Mouse (Mus musculus): ENCODE measurements around the gene Cpd. TPM values are rescaled to one million over a fixed set of nuclear protein-coding genes. Genes with fewer than 3 reads are reported as not detected.
A peak's percentile ranks its signal among the peaks of the same experiment; 100 is the strongest.

The Cpd gene
- total and polyA plus RNA-seq, 3 experiments = 11.2 to 28.5 (median 27.7) TPM

GRCm38 (mm10) chr11:76807007-76807679, 39.7 kb downstream of the Cpd start (continued):
- TF ChIP-seq MXI1 (IDR thresholded peaks at IDR 0.05; ENCODE audit: low read depth, low read length) = peak; percentile 47
- no peak for TF ChIP-seq USF2 (conservative IDR thresholded peaks at IDR 0.05; ENCODE audit: low read depth, low read length)
- TF ChIP-seq SMC3 (IDR thresholded peaks at IDR 0.05; ENCODE audit: low read depth, low read length) = no peak
- TF ChIP-seq CTCF (conservative IDR thresholded peaks at IDR 0.05 in 1 of 2, IDR thresholded peaks at IDR 0.05 in 1 of 2; ENCODE audit: low read depth in 2 of 2, low read length in 2 of 2) = no peak
- TF ChIP-seq BHLHE40 (IDR thresholded peaks at IDR 0.05; ENCODE audit: low read depth, low read length) = peak; percentile 92
- TF ChIP-seq NELFE (IDR thresholded peaks at IDR 0.05; ENCODE audit: low read depth, low read length) = no peak
- TF ChIP-seq CHD1 (IDR thresholded peaks at IDR 0.05; ENCODE audit: low read depth, low read length) = no peak
- TF ChIP-seq EP300 (IDR thresholded peaks at IDR 0.05; ENCODE audit: low read length) = peak; percentile 99

- H3K36me3 ChIP-seq (replicated peaks in 1 of 2; ENCODE audit: control insufficient read depth in 1 of 2, insufficient read depth in 1 of 2, low read length in 1 of 2) = peaks cover 0 to 36% of the 10 kb centered on the region in 2 experiments
- no peak for TF ChIP-seq ZC3H11A (IDR thresholded peaks at IDR 0.05; ENCODE audit: low read depth, low read length)
- TF ChIP-seq JUN (IDR thresholded peaks at IDR 0.05; ENCODE audit: insufficient read depth, low read depth, low read length) = peak; percentile 99
- peak; percentile 91 for TF ChIP-seq ZNF384 (IDR thresholded peaks at IDR 0.05; ENCODE audit: low read depth, low read length)
- peak; percentile 84 for TF ChIP-seq SIN3A (IDR thresholded peaks at IDR 0.05; ENCODE audit: low read length)
- peak; percentile 100 for TF ChIP-seq IRF4 (IDR thresholded peaks at IDR 0.05; ENCODE audit: low read depth, low read length)
- no peak for TF ChIP-seq HCFC1 (IDR thresholded peaks at IDR 0.05; ENCODE audit: low read depth, low read length)
- peak; percentile 94 for TF ChIP-seq MAFK (IDR thresholded peaks at IDR 0.05; ENCODE audit: insufficient replicate concordance, low read length)
- TF ChIP-seq MYC (IDR thresholded peaks at IDR 0.05; ENCODE audit: low read depth, low read length) = peak; percentile 91
- TF ChIP-seq GABPA (IDR thresholded peaks at IDR 0.05; ENCODE audit: insufficient replicate concordance, low read depth, low read length) = no peak
- TF ChIP-seq MAX (IDR thresholded peaks at IDR 0.05; ENCODE audit: low read length) = peak; percentile 63; the same call in 1 of the 2 replicates
- TF ChIP-seq JUND (conservative IDR thresholded peaks at IDR 0.05; ENCODE audit: low read depth, low read length) = peak; percentile 100
- peak; percentile 91 for TF ChIP-seq CHD2 (IDR thresholded peaks at IDR 0.05; ENCODE audit: low read length)
- TF ChIP-seq NELFE (IDR thresholded peaks at IDR 0.05; ENCODE audit: low read depth, low read length) = peak; percentile 51; the same call in 1 of the 2 replicates
- no peak for TF ChIP-seq USF2 (conservative IDR thresholded peaks at IDR 0.05; ENCODE audit: low read depth, low read length)
- TF ChIP-seq ETS1 (conservative IDR thresholded peaks at IDR 0.05; ENCODE audit: low read depth, low read length) = peak; percentile 98
- TF ChIP-seq TCF12 (IDR thresholded peaks at IDR 0.05; ENCODE audit: low read depth, low read length) = peak; percentile 99
- TF ChIP-seq POLR2AphosphoS2 (IDR thresholded peaks at IDR 0.05; ENCODE audit: low read depth, low read length) = no peak; the same call in 1 of the 2 replicates
- peak; percentile 96 for TF ChIP-seq MEF2A (IDR thresholded peaks at IDR 0.05; ENCODE audit: borderline replicate concordance, low read depth, low read length)
- TF ChIP-seq ELF1 (IDR thresholded peaks at IDR 0.05; ENCODE audit: low read depth, low read length) = peak; percentile 36; the same call in 1 of the 2 replicates
- peak; percentile 12; the same call in 1 of the 2 replicates for TF ChIP-seq SMC3 (IDR thresholded peaks at IDR 0.05; ENCODE audit: low read depth, low read length)
- peak; percentile 91 for TF ChIP-seq TBP (conservative IDR thresholded peaks at IDR 0.05; ENCODE audit: low read depth, low read length)
- no peak for TF ChIP-seq NRF1 (IDR thresholded peaks at IDR 0.05; ENCODE audit: low read depth, low read length)
- TF ChIP-seq EP300 (IDR thresholded peaks at IDR 0.05; ENCODE audit: low read length) = peak; percentile 100
- TF ChIP-seq RCOR1 (conservative IDR thresholded peaks at IDR 0.05; ENCODE audit: low read depth, low read length) = peak; percentile 100
- TF ChIP-seq USF1 (IDR thresholded peaks at IDR 0.05; ENCODE audit: low read depth, low read length) = no peak
- 0 out of 2 replicates have a peak, but pooled peaks have one; percentile 65 for TF ChIP-seq E2F4 (IDR thresholded peaks at IDR 0.05; ENCODE audit: insufficient replicate concordance, low read depth, low read length)
- TF ChIP-seq BHLHE40 (IDR thresholded peaks at IDR 0.05; ENCODE audit: low read depth, low read length) = peak; percentile 96
- no peak for TF ChIP-seq KAT2A (IDR thresholded peaks at IDR 0.05; ENCODE audit: insufficient replicate concordance, low read length)
- TF ChIP-seq POLR2A (IDR thresholded peaks at IDR 0.05; ENCODE audit: low read depth, low read length) = peak; percentile 72
- peak; percentile 61; the same call in 1 of the 2 replicates for TF ChIP-seq MAZ (IDR thresholded peaks at IDR 0.05; ENCODE audit: low read depth, low read length)
- TF ChIP-seq PAX5 (IDR thresholded peaks at IDR 0.05; ENCODE audit: low read length) = no peak
- TF ChIP-seq RAD21 (IDR thresholded peaks at IDR 0.05; ENCODE audit: low read depth, low read length) = no peak; the same call in 1 of the 2 replicates
- no peak for TF ChIP-seq UBTF (IDR thresholded peaks at IDR 0.05; ENCODE audit: low read depth, low read length)
- no peak overlapping the region for H3K9ac ChIP-seq (ENCODE audit: insufficient read depth, low read depth)
- no peaks in the 10 kb centered on the region for H3K79me2 ChIP-seq (replicated peaks; ENCODE audit: control insufficient read depth, extremely low read depth, insufficient read depth, poor library complexity, severe bottlenecking)
- in situ Hi-C loops (cut with MboI; ENCODE audit: low pct_ligation_motif_present, low pct_unique_long_range_greater_than_20kb, low sequenced_read_pairs) = no loop called here
- no peaks in the 10 kb centered on the region for H3K9me3 ChIP-seq (replicated peaks; ENCODE audit: low read length)
- peak; percentile 96 for DNase-seq (ENCODE audit: extremely low read depth)
- peaks cover 25 to 67% of the 10 kb centered on the region in 2 experiments for H3K4me1 ChIP-seq (ENCODE audit: control insufficient read depth in 1 of 2, insufficient read depth in 2 of 2)
- peak overlapping the region; percentile 83 for H3K4me2 ChIP-seq (ENCODE audit: insufficient read depth, low read depth, poor library complexity, severe bottlenecking)
- peak overlapping the region; percentile 58 for H3K27ac ChIP-seq (ENCODE audit: insufficient read depth, low read depth)
- dilution Hi-C loops (cut with MboI; ENCODE audit: extremely low pct_ligation_motif_present, extremely low pct_unique_long_range_greater_than_20kb, low sequenced_read_pairs) = no loop called here
- no peaks in the 10 kb centered on the region for H3K27me3 ChIP-seq (replicated peaks)
- H3K4me3 ChIP-seq (replicated peaks in 1 of 3; ENCODE audit: low read depth in 2 of 3, low read length in 2 of 3, poor library complexity in 1 of 3) = peak overlapping the region in 1 of 3 experiments; percentile 22
Measured at GRCm38 (mm10) chr11:76806026-76806425, 40.8 kb downstream of the Cpd start.

Data from CH12.LX (cell line).